Mouse (Mus musculus) liver, postnatal 0 days (tissue): ENCODE data around the gene Tbxa2r.

Experiments used
- CTCF ChIP-seq: sonication (generic); IDR thresholded peaks from 2 replicates; pipeline ENCODE4 v1.5.1; 2016; ENCODE audit warnings: antibody characterized with exemption, low read depth
- EP300 ChIP-seq: IDR thresholded peaks from 2 replicates; pipeline ENCODE4 v1.6.1; 2016; ENCODE audit warnings: antibody characterized with exemption, low read depth, mild to moderate bottlenecking

DNA sequence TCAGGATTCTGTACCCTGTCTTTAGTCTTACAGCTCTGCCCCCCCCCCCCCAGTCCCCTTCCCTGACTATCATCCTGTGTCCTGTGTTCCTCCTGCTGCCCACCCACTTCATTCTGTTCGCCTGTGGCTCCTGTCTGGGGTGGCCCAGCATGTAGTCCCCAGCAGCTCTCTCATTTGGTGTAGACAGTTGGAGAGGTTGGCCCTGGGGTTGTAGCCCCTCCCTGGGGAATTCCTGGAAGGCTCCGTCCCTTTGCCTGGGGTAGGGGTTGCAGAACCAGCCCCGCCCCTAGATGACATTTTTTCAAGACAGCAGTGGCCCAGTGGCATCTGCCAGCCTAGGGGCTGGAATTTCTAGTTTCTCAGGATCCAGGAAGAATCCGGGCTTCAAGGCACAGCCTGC, 29.7 kb downstream of the Tbxa2r start:
- TF ChIP-seq CTCF (no peak), EP300 (no peak)
